Mouse (Mus musculus) heart, postnatal 36 days (tissue): ENCODE measurements around the gene Pramel5. TPM values are rescaled to one million over a fixed set of nuclear protein-coding genes. Genes with fewer than 3 reads are reported as not detected.
"Not testable (repeated sequence)": the region's sequence is repeated elsewhere in the genome, so short reads cannot be mapped to it uniquely, and the experiment has no call there.

Experiments
- DNase-seq, 2 experiments: peaks; one replicate each; pipeline ENCODE4 v3.0.0; 2021 to 2022
- intact Hi-C: fragments of 180-260 bp; cut with DNase I; formaldehyde crosslinking; loops from one replicate; pipeline ENCODE4 v1.15.1; 2025
- total RNA-seq, 2 experiments: library from RNA; stranded (reverse); gene quantifications; 2 replicates each; pipeline ENCODE4 v1.2.3; 2021

Gene Pramel5
- not detected for total RNA-seq

GRCm38 (mm10) chr4:144280388-144280787, at the start of gene Pramel5:
TSS of gene Pramel5 (minus strand) at chr4:144280488.
- DNase-seq, intact Hi-C loops: not testable (repeated sequence)

GRCm38 (mm10) chr4:144329949-144330348, 49.7 kb upstream of the Pramel5 start, which contains the start of gene Gm13128:
TSS of gene Gm13128 (plus strand) at chr4:144330249.
- DNase-seq, intact Hi-C loops: not testable (repeated sequence)

GRCm38 (mm10) chr4:144312666-144313460, 32.6 kb upstream of the Pramel5 start:
- DNase-seq, intact Hi-C loops: not testable (repeated sequence)

- intact Hi-C loops, DNase-seq: not testable (repeated sequence)
Measured at GRCm38 (mm10) chr4:144299414-144299813, 19.1 kb upstream of the Pramel5 start.

GRCm38 (mm10) chr4:144254768-144255167, 25.5 kb downstream of the Pramel5 start:
- intact Hi-C loops, DNase-seq: not testable (repeated sequence)

Other genes with a start within 250 kb of the Pramel5 start
- gene Pramel4, start 221.4 kb downstream of the Pramel5 start, total RNA-seq: not detected
- gene Gm13102, start 174.0 kb downstream of the Pramel5 start, total RNA-seq: not detected
- gene Oog3, start 117.8 kb downstream of the Pramel5 start, total RNA-seq: not detected
- not detected for gene Oog2, start 89.8 kb downstream of the Pramel5 start, total RNA-seq
- gene C87977, start 67.2 kb downstream of the Pramel5 start, total RNA-seq: not detected
- gene Gm13128, start 49.8 kb upstream of the Pramel5 start, total RNA-seq: not detected
- gene Gm13119, start 77.5 kb upstream of the Pramel5 start, total RNA-seq: not detected
- gene Pramef20, start 97.4 kb upstream of the Pramel5 start, total RNA-seq: not detected
- not detected for gene Pramef12, start 128.0 kb upstream of the Pramel5 start, total RNA-seq
- gene 1700012P22Rik, start 158.3 kb upstream of the Pramel5 start, total RNA-seq: not detected
- not detected for gene Gm9944, start 172.8 kb upstream of the Pramel5 start, total RNA-seq
- not detected for gene Aadacl3, start 183.3 kb upstream of the Pramel5 start, total RNA-seq
- gene 9430007A20Rik, start 239.3 kb upstream of the Pramel5 start, total RNA-seq: not detected